Mouse (Mus musculus): Measurements from ENCODE around the gene Pbdc1. TPM values are rescaled to one million over a fixed set of nuclear protein-coding genes. Genes with fewer than 3 reads are reported as not detected.

The Pbdc1 gene
- 6.4 and 9.0 TPM in 2 replicates for polyA plus RNA-seq (2012; rRNA removed)

GRCm38 (mm10) chrX:105079615-105080092 lies at the start of gene Pbdc1:
TSS of gene Pbdc1 (plus strand) at chrX:105079756.

DNA sequence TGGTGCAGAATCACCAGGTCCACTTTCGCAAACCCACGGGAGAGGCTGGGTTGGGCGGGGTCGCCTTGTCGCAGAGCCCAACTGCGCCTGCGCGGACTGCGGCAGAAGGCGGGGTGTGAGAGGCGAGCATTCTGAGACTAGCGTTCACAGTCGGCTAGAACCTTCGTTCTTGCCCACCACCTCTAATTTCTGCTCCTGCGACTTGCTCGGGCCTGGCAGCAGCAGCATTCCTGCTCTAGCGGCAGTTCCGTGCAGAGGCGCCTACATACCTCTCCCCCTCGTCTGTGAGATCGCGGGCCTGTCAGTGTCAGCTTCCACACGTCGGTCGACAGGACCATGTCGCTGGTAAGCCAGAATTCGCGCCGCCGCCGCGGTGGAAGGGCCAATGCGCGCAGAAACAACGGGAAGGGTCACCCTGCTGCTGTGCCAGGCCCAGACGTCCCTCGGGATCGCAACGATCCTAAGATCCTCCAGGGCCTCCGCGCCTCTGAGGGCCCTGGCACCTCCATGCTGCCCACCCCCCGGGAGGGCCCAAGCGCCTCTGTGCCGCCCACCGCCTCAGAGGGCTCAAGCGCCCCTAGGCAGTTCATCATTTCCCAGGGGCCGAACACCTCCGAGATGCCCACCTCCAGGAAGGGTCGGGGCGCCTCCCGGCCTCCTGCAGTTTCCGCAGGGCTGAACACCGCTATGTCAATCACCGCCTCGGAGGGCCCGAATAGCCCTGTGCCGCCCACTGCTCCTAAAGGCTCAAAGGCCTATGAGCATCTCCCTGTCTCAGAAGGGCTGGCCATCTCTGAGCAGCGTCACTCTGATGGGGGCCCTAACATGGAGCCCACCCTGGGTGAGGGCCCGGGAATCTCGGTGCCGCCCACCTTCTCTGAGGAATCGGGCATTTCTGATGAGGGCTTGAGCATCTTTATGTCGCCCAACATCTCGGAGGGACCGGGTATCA lies 41.0 kb downstream of the Pbdc1 start, which contains the start of gene Magee1:
TSS of gene Magee1 (plus strand) at position 104 of the 952 bp plus-strand sequence.

Other genes with a start within 250 kb of the Pbdc1 start
- 0.07 and 0.08 TPM in 2 replicates for gene Magee2, start 222.5 kb upstream of the Pbdc1 start, polyA plus RNA-seq (2012; rRNA removed)
- 1.1 and 1.5 TPM in 2 replicates for gene Magee1, start 40.6 kb downstream of the Pbdc1 start, polyA plus RNA-seq (2012; rRNA removed)

All from liver, embryonic 18 days (tissue).